In the genomic region with DNA sequence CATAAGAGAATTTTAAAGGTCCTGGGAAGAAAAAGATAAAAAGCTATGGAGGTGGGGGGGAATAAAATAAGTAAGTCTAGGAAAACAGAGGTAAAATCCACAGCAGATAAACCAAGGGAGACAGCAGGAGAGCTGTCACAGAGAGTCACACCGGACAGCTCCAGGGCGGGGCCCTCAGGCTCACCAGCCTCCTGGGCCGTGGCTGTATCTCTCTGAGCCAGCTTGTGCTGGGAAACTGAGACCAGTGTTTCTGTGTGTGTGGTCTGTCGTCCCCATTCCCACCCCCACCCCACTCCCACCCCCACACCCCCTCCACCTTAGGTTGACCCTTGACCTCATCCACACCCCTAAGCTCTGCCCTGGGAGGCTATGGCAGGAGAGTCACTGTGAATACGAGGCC, we compare ENCODE assay signal across 31 mouse cellular contexts. TPM values are rescaled to one million over a fixed set of nuclear protein-coding genes. Genes with fewer than 3 reads are reported as not detected.
DNase-seq lines count a peak whose midpoint lies in the region; ATAC-seq and TF ChIP-seq lines count a peak whose summit lies in the region.
"Had no signal": no experiment of that assay in that cellular context is flagged by ENCODE, and none has a peak within 500 bp of the region (broad histone marks: within the 10 kb centered on the region; RNA-seq: fewer than 3 reads in every experiment).

No protein-coding gene starts in this region.

- no peaks in the 10 kb centered on the region for H3K27me3 ChIP-seq in stomach, embryonic 14.5 days (ENCODE audit: control insufficient read depth, insufficient read depth, low read length)
- no peaks in the 10 kb centered on the region for H3K27me3 ChIP-seq in stomach, postnatal 0 days (ENCODE audit: control insufficient read depth, insufficient read depth, low read length)
- no peaks in the 10 kb centered on the region for H3K27me3 ChIP-seq in liver, embryonic 15.5 days
- H3K27me3 ChIP-seq: CH12.LX; forebrain, embryonic 12.5 days; heart, embryonic 13.5 days; hindbrain, embryonic 12.5 days; kidney, embryonic 15.5 days; limb, embryonic 13.5 days; megakaryocyte, embryonic 14.5 days; neural tube, embryonic 12.5 days; stomach, embryonic 15.5 days had no signal

- no peak for TF ChIP-seq EP300 in stomach, postnatal 0 days (optimal IDR thresholded peaks at IDR 0.05)

- H3K9ac ChIP-seq in stomach, embryonic 14.5 days (replicated peaks; ENCODE audit: low read depth, low read length) = no peak overlapping the region
- no peak overlapping the region for H3K9ac ChIP-seq in stomach, postnatal 0 days (ENCODE audit: low read length)
- no peak overlapping the region for H3K9ac ChIP-seq in liver, embryonic 15.5 days
- H3K9ac ChIP-seq: forebrain, embryonic 12.5 days; heart, embryonic 13.5 days; hindbrain, embryonic 12.5 days; kidney, embryonic 15.5 days; limb, embryonic 13.5 days; lung, embryonic 14.5 days; neural tube, embryonic 12.5 days; stomach, embryonic 15.5 days had no signal

- no peak overlapping the region for H3K4me3 ChIP-seq in stomach, embryonic 14.5 days (ENCODE audit: low read depth, low read length)
- no peak overlapping the region for H3K4me3 ChIP-seq in stomach, postnatal 0 days (ENCODE audit: low read depth, low read length)
- no peak overlapping the region for H3K4me3 ChIP-seq in liver, embryonic 15.5 days (replicated peaks)
- H3K4me3 ChIP-seq: forebrain, embryonic 12.5 days; heart, embryonic 13.5 days; hindbrain, embryonic 12.5 days; kidney, embryonic 15.5 days; limb, embryonic 13.5 days; megakaryocyte, embryonic 14.5 days; neural tube, embryonic 12.5 days; stomach, embryonic 15.5 days had no signal

- no peaks in the 10 kb centered on the region for H3K4me1 ChIP-seq in stomach, embryonic 14.5 days (ENCODE audit: control insufficient read depth, insufficient read depth, low read length)
- no peaks in the 10 kb centered on the region for H3K4me1 ChIP-seq in stomach, postnatal 0 days (replicated peaks; ENCODE audit: control insufficient read depth, insufficient read depth)
- peaks cover 5% of the 10 kb centered on the region; the same call in 1 of the 2 replicates for H3K4me1 ChIP-seq in liver, embryonic 15.5 days (replicated peaks)
- H3K4me1 ChIP-seq: forebrain, embryonic 12.5 days; kidney, embryonic 15.5 days; stomach, embryonic 15.5 days had no signal

- WGBS in stomach, embryonic 14.5 days = 59% methylated on average over 5 of the region's 5 CpGs
- 58% methylated on average over 5 of the region's 5 CpGs for WGBS in stomach, postnatal 0 days
- WGBS in liver, embryonic 15.5 days (ENCODE audit: insufficient replicate concordance) = 21% methylated on average over 5 of the region's 5 CpGs

- H3K27ac ChIP-seq in stomach, embryonic 14.5 days (ENCODE audit: low read length) = no peak overlapping the region
- no peak overlapping the region for H3K27ac ChIP-seq in stomach, postnatal 0 days (replicated peaks)
- no peak overlapping the region for H3K27ac ChIP-seq in liver, embryonic 15.5 days (replicated peaks)
- H3K27ac ChIP-seq: forebrain, embryonic 12.5 days; heart, embryonic 13.5 days; hindbrain, embryonic 12.5 days; kidney, embryonic 15.5 days; limb, embryonic 13.5 days; neural tube, embryonic 12.5 days; stomach, embryonic 15.5 days had no signal

- no peaks in the 10 kb centered on the region for H3K9me3 ChIP-seq in stomach, embryonic 14.5 days (ENCODE audit: control insufficient read depth, low read depth, low read length)
- no peaks in the 10 kb centered on the region for H3K9me3 ChIP-seq in stomach, postnatal 0 days (ENCODE audit: control insufficient read depth, low read length)
- H3K9me3 ChIP-seq in liver, embryonic 15.5 days (replicated peaks) = no peaks in the 10 kb centered on the region
- H3K9me3 ChIP-seq: forebrain, embryonic 12.5 days; heart, embryonic 13.5 days; hindbrain, embryonic 12.5 days; kidney, embryonic 15.5 days; limb, embryonic 13.5 days; megakaryocyte, embryonic 14.5 days; neural tube, embryonic 12.5 days; stomach, embryonic 15.5 days had no signal

- DNase-seq in stomach, postnatal 0 days (ENCODE audit: low spot score) = no peak
- DNase-seq in c-Kit-positive CD71-positive TER-119-positive erythroid progenitor cells, embryonic 14.5 days (ENCODE audit: low spot score) = peak; percentile 44
- DNase-seq in frontal cortex, postnatal 36 days (ENCODE audit: low spot score in 2 of 2) = no peak
- DNase-seq in gastrocnemius, postnatal 4 days (ENCODE audit: low spot score in 2 of 2) = no peak
- DNase-seq in right cerebral cortex, postnatal 25 days = no peak
- DNase-seq: B cell, adult 2 months; cerebellum, adult 2 months; cerebellum, postnatal 36 days; gastrocnemius, postnatal 10 days; heart, adult 11 months; heart, postnatal 14 days; kidney, adult 11 months; kidney, postnatal 36 days; layer of hippocampus, postnatal 36 days; lung, embryonic 14.5 days; midbrain, embryonic 14.5 days; retina, postnatal 1 day; right cerebral cortex, postnatal 4 days; thymus, adult 18-20 months; thymus, postnatal 36 days had no signal

- ATAC-seq in stomach, embryonic 14.5 days (ENCODE audit: insufficient number of reproducible peaks, insufficient read depth, low FRiP score, low read depth) = peak; percentile 42; the same call in 1 of the 2 replicates
- ATAC-seq in stomach, postnatal 0 days (ENCODE audit: low FRiP score, low TSS enrichment) = no peak
- ATAC-seq in liver, embryonic 15.5 days (ENCODE audit: insufficient read depth) = peak; percentile 80

- TF ChIP-seq CTCF in stomach, postnatal 0 days (IDR thresholded peaks at IDR 0.05; ENCODE audit: low read depth) = no peak

- H3K4me2 ChIP-seq in stomach, embryonic 14.5 days (replicated peaks; ENCODE audit: low read depth, low read length) = no peak overlapping the region
- no peak overlapping the region for H3K4me2 ChIP-seq in stomach, postnatal 0 days (replicated peaks; ENCODE audit: low read depth)
- H3K4me2 ChIP-seq in liver, embryonic 15.5 days = no peak overlapping the region
- H3K4me2 ChIP-seq: forebrain, embryonic 12.5 days; heart, embryonic 13.5 days; hindbrain, embryonic 12.5 days; kidney, embryonic 15.5 days; limb, embryonic 13.5 days; lung, embryonic 14.5 days; neural tube, embryonic 12.5 days; stomach, embryonic 15.5 days had no signal

- 0 out of 2 replicates have a peak, but pooled peaks cover 7% of the 10 kb centered on the region for H3K36me3 ChIP-seq in stomach, embryonic 14.5 days (ENCODE audit: control insufficient read depth, insufficient read depth, low read length)
- H3K36me3 ChIP-seq in stomach, postnatal 0 days (ENCODE audit: control insufficient read depth, insufficient read depth, low read length) = no peaks in the 10 kb centered on the region
- H3K36me3 ChIP-seq in liver, embryonic 15.5 days (replicated peaks) = peaks cover 55% of the 10 kb centered on the region

RNA-seq across cellular contexts. Expression of gene Sccpdh, which starts 56.8 kb away (rescaled TPM):
- 68.4 and 69.0 TPM in 2 replicates for polyA plus RNA-seq in stomach, embryonic 14.5 days (2014; fragmentation: Nextera tagmentation; extraction: Ambion mirVana)
- polyA plus RNA-seq in stomach, postnatal 0 days (2015; fragmentation: Nextera tagmentation; extraction: Ambion mirVana) = 39.0 and 41.3 TPM in 2 replicates
- 9.0 and 9.5 TPM in 2 replicates for polyA plus RNA-seq in liver, embryonic 15.5 days (2015; fragmentation: Nextera tagmentation; extraction: Ambion mirVana)
- 10 to 100 TPM; 72.9 to 79.8 TPM for total RNA-seq in gastrocnemius, postnatal 4 days (2021)
